Mouse (Mus musculus) gastrocnemius, postnatal 4 days (tissue): ENCODE measurements around the gene Blm. TPM values are rescaled to one million over a fixed set of nuclear protein-coding genes. Genes with fewer than 3 reads are reported as not detected.

Experiments
- DNase-seq, 2 experiments: peaks; one replicate each; pipeline ENCODE4 v3.0.0; 2021 to 2022; ENCODE audit warnings: low spot score in 2 of 2, mixed read lengths in 2 of 2
- total RNA-seq, 2 experiments: library from RNA; stranded (reverse); gene quantifications; 2 replicates each; pipeline ENCODE4 v1.2.3; 2021

Blm gene
- total RNA-seq, 2 experiments from 2014 or later = 8.3 to 10.7 TPM

- DNase-seq = no peak
Observed at GRCm38 (mm10) chr7:80412279-80412678, 122.6 kb downstream of the Blm start.

GRCm38 (mm10) chr7:80410380-80410779 lies 124.5 kb downstream of the Blm start:
- DNase-seq = no peak

- no peak for DNase-seq
Observed at GRCm38 (mm10) chr7:80407712-80408111, 127.2 kb downstream of the Blm start.

- DNase-seq = no peak
Observed at GRCm38 (mm10) chr7:80406186-80406585, 128.7 kb downstream of the Blm start.

- DNase-seq = no peak
Observed at GRCm38 (mm10) chr7:80405188-80405695, 129.7 kb downstream of the Blm start, which contains the start of gene Furin. TSS of gene Furin (minus strand) at chr7:80405436.

Other genes with a start within 250 kb of the Blm start
- 10 to 100 TPM; 40.0 to 41.4 TPM for gene Prc1, start 240.7 kb downstream of the Blm start, total RNA-seq
- 10 to 100 TPM in 1 of 2 experiments, 1 to 10 TPM in 1; 9.4 to 10.4 TPM for gene Rccd1, start 210.7 kb downstream of the Blm start, total RNA-seq
- gene Unc45a, start 194.1 kb downstream of the Blm start, total RNA-seq = 10 to 100 TPM; 18.4 to 19.4 TPM
- gene Hddc3, start 192.0 kb downstream of the Blm start, total RNA-seq = 10 to 100 TPM; 48.0 to 48.3 TPM
- 10 to 100 TPM; 87.2 to 91.1 TPM for gene Man2a2, start 163.7 kb downstream of the Blm start, total RNA-seq
- gene Fes, start 147.2 kb downstream of the Blm start, total RNA-seq = 10 to 100 TPM; 16.7 to 18.1 TPM
- gene Furin, start 129.7 kb downstream of the Blm start, total RNA-seq = 10 to 100 TPM; 73.8 to 77.6 TPM
- gene Crtc3, start 153.8 kb upstream of the Blm start, total RNA-seq = 10 to 100 TPM; 28.7 to 32.1 TPM